Mouse (Mus musculus): Measurements from ENCODE around the gene Pard6a. TPM values are rescaled to one million over a fixed set of nuclear protein-coding genes. Genes with fewer than 3 reads are reported as not detected.

Gene Pard6a
- polyA plus RNA-seq, 1 experiment from 2014 or later = 15.0 TPM

DNA sequence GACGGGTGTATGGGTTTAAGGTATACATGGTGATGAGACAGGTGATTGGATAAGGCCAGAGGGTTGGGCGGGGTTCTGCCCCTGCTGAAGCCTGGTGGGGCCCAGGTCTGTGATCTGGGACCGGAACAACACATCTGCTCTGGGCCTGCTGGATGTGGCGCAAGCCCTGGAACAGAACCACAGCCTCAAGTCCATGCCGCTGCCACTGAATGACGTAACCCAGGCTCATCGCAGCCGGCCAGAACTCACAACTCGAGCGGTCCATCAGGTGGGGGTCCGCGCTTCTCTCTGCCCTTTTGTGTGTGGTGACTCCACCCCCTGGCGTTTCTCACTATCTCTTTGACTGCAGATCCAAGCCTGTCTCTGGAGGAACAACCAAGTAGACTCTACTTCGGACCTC is 10.0 kb upstream of the Pard6a start:
- no peak overlapping the region for H3K4me3 ChIP-seq (replicated peaks)
- H3K9me3 ChIP-seq = no peaks in the 10 kb centered on the region
- H3K27me3 ChIP-seq (replicated peaks) = peaks cover 3% of the 10 kb centered on the region; the same call in 1 of the 2 replicates
- no peak overlapping the region for H3K4me2 ChIP-seq
- H3K36me3 ChIP-seq = no peaks in the 10 kb centered on the region
- H3K27ac ChIP-seq = no peak overlapping the region
- ATAC-seq (ENCODE audit: insufficient read depth, low FRiP score, low read depth) = no peak
- H3K9ac ChIP-seq = no peak overlapping the region
- peaks cover 10% of the 10 kb centered on the region for H3K4me1 ChIP-seq
- WGBS = 71% methylated on average over 14 of the region's 14 CpGs

DNA sequence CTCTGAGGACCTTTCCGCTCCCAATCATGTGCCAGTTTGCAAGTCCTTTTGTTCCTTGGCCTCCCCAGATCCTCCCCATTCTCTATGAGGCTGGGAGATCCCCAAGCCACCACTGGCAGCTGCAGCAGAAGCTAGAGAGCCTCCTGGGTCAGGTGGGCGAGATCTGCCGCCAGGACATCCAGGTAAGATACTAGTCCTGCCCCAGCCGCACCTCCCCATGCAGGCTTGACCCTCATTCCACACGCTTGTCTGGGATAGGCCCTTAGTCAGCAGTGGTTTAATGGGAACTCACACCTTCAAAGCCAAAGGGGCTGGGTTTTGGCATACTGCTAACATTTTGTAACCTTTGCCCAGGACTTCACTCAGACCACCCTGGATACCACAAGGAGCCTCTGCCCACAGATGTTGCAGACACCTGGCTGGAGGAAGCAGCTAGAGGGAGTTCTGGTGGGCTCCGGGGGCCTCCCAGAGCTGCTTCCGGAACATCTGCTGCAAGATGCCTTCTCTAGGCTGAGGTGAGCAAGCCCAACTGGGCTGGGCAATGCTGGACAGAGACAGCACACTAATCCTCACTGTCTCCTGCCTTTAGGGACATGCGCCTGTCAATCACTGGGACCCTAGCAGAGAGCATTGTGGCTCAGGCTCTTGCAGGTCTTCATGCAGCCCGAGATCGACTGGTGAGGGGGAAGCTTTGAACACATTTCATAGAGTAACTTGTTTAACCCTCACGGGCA is 8.3 kb upstream of the Pard6a start:
- WGBS = 91% methylated on average over 11 of the region's 11 CpGs

DNA sequence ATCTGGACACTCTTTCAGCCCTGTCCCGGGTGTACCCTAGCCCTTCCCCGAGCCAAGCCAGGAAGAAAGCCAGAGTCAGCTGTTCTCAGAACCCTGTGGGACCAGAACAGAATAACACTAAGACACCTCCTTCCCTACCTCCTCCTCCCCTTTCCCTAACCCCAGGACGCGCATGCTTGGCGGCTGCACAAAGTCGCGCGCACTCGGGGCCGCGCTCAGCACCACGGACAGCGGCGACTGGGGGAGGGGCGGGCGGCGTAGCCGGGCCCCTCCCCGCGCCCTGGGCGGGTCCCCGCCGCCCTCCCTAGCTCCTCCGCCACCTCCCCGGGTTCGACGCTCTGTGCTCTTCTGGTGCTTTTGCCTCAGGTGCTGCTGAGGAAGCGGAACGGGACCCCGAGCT is 7.3 kb upstream of the Pard6a start:
- peaks cover 7% of the 10 kb centered on the region; the same call in 1 of the 2 replicates for H3K36me3 ChIP-seq
- no peak overlapping the region for H3K27ac ChIP-seq
- WGBS = 2% methylated on average over 26 of the region's 30 CpGs
- H3K4me3 ChIP-seq (replicated peaks) = peak overlapping the region; percentile 48
- H3K4me1 ChIP-seq = peaks cover 8% of the 10 kb centered on the region
- peaks cover 3% of the 10 kb centered on the region; the same call in 1 of the 2 replicates for H3K27me3 ChIP-seq (replicated peaks)
- peak overlapping the region; percentile 96 for H3K4me2 ChIP-seq
- 0 out of 2 replicates have a peak overlapping the region, but pooled peaks have one; percentile 29 for H3K9ac ChIP-seq
- H3K9me3 ChIP-seq = no peaks in the 10 kb centered on the region
- peak; percentile 28; the same call in 1 of the 2 replicates for ATAC-seq (ENCODE audit: insufficient read depth, low FRiP score, low read depth)

More for the DNA sequence above, 8.3 kb upstream of the Pard6a start:
- peaks cover 7% of the 10 kb centered on the region; the same call in 1 of the 2 replicates for H3K36me3 ChIP-seq
- no peak for ATAC-seq (ENCODE audit: insufficient read depth, low FRiP score, low read depth)
- peaks cover 3% of the 10 kb centered on the region; the same call in 1 of the 2 replicates for H3K27me3 ChIP-seq (replicated peaks)
- H3K9ac ChIP-seq = no peak overlapping the region
- H3K4me2 ChIP-seq = no peak overlapping the region
- no peak overlapping the region for H3K4me3 ChIP-seq (replicated peaks)
- H3K27ac ChIP-seq = no peak overlapping the region
- no peaks in the 10 kb centered on the region for H3K9me3 ChIP-seq
- peaks cover 8% of the 10 kb centered on the region for H3K4me1 ChIP-seq

DNA sequence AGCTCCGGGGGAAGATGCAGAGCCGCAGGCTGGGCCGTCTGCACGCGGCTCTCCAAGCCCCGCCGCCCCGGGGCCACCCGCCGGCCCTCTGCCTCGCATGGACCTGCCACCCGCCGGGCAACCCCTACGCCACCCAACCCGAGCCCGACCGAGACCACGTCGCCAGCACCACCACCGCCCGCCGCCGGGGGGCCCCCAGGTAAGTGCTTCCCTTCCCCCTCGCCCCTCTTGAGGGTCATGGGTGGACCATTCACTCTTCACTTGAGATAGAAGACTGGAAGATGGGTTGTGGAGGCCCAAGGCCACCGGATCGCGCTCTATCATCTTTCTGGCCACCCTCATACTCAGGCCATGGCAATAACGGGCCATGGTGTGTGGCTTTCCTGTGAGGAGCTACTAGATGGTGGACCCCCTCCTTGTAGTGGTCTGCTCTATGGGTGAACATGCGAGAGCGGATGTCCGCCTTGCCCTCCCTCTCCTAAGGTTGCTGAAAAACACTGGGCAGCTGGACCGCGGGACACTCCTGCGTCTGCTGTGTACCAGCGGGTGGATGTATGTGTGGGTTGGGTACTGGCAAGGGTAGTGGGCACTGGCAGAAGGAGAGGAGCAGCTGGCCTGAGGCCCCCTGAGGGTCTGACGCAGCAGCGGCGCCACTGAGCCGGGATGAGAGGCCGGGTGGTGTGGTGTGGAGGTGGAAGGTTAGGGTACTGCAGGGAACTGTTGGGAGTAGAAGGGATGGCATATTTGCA is 6.7 kb upstream of the Pard6a start:
- WGBS = 15% methylated on average over 36 of the region's 40 CpGs
- Histone ChIP-seq H3K27ac (no peak overlapping the region), H3K4me1 (peaks cover 8% of the 10 kb centered on the region), H3K9me3 (no peaks in the 10 kb centered on the region), H3K4me3 (replicated peaks) (peak overlapping the region; percentile 48), H3K27me3 (replicated peaks) (peaks cover 3% of the 10 kb centered on the region; the same call in 1 of the 2 replicates), H3K36me3 (peaks cover 7% of the 10 kb centered on the region; the same call in 1 of the 2 replicates), H3K9ac (peak overlapping the region; percentile 29; the same call in 1 of the 2 replicates), H3K4me2 (peak overlapping the region; percentile 96)
- ATAC-seq (ENCODE audit: insufficient read depth, low FRiP score, low read depth) = peak; percentile 18; the same call in 1 of the 2 replicates

DNA sequence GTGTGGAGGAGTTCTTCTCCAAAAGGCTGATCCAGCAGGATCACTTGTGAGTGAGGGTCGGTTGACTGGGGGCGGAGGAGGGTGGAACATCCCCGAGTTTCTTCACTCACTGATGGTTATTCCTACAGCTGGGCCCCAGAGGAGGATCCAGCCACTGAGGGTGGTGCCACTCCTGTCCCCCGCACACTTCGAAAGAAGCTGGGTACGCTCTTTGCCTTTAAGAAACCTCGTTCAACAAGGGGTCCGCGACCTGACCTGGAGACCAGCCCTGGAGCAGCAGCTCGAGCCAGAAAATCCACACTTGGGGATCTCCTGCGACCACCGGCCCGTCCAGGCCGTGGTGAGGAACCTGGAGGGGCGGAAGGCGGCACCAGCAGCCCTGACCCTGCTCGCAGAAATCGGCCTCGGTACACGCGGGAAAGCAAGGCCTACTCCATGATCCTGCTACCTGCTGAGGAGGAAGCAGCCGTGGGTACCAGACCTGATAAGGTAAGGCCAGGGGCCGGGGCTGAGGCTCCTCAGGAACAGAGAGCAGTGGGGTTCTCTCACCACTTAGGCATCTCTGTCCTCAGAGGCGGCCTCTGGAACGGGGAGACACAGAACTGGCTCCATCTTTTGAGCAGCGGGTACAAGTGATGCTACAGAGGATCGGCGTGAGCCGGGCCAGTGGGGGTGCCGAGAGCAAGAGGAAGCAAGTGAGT is 5.7 kb upstream of the Pard6a start:
- no peak overlapping the region for H3K4me3 ChIP-seq (replicated peaks)
- peaks cover 7% of the 10 kb centered on the region; the same call in 1 of the 2 replicates for H3K36me3 ChIP-seq
- 75% methylated on average over 30 of the region's 30 CpGs for WGBS
- no peaks in the 10 kb centered on the region for H3K9me3 ChIP-seq
- no peak overlapping the region for H3K9ac ChIP-seq
- ATAC-seq (ENCODE audit: insufficient read depth, low FRiP score, low read depth) = no peak
- H3K4me1 ChIP-seq = peaks cover 16% of the 10 kb centered on the region
- H3K4me2 ChIP-seq = no peak overlapping the region
- H3K27me3 ChIP-seq (replicated peaks) = peaks cover 3% of the 10 kb centered on the region; the same call in 1 of the 2 replicates
- no peak overlapping the region for H3K27ac ChIP-seq

DNA sequence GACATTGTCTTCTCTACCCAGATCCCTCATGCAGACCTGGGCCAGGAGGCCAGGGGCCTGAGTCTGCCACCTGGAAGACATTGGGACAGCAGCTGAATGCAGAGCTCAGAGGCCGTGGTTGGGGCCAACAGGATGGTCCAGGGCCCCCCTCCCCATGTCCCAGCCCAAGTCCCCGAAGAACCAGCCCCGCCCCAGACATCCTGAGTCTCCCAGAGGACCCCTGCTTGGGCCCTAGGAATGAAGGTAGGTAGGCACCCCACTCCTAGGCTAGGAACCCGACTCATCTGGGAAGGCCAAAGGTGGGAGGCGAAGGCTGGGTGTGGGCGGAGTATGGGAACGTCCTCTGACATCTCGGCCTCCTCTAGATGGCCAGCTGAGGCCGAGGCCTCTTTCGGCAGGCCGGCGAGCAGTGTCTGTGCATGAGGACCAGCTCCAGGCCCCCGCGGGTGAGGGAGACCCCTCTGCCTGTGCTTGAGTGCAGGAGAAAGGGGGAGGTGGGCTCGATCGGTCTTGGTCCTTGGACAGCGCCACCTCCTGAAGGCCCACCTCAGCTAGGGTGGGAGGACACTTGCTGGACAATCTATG is 3.7 kb upstream of the Pard6a start:
- Histone ChIP-seq H3K27me3 (replicated peaks) (peaks cover 3% of the 10 kb centered on the region; the same call in 1 of the 2 replicates), H3K27ac (no peak overlapping the region), H3K36me3 (peaks cover 7% of the 10 kb centered on the region; the same call in 1 of the 2 replicates), H3K4me3 (replicated peaks) (no peak overlapping the region), H3K9me3 (no peaks in the 10 kb centered on the region), H3K9ac (no peak overlapping the region), H3K4me1 (peaks cover 25% of the 10 kb centered on the region), H3K4me2 (no peak overlapping the region)
- ATAC-seq (ENCODE audit: insufficient read depth, low FRiP score, low read depth) = no peak
- 87% methylated on average over 17 of the region's 17 CpGs for WGBS

DNA sequence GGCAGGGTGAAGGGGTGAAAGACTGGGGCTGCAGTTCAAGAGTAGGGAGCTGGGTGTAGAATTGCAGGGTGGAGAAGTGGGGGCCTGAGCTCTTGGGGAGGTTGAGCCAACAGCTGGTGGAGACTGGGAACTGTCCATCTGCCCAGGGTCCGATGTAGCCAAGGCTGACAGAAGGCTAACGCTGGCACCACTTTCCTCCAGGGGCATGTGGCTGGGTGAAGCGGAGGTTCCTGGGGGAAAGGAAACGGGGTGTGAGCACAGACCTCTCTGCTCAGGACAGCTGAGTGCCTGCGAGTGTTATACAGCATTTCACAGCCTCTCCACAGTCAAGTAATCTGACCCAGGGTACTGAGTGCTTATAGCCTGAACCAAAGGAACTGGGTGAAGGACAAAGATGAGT is 2.2 kb upstream of the Pard6a start:
- 87% methylated on average over 5 of the region's 5 CpGs for WGBS
- ATAC-seq (ENCODE audit: insufficient read depth, low FRiP score, low read depth) = no peak
- no peak overlapping the region for H3K27ac ChIP-seq

DNA sequence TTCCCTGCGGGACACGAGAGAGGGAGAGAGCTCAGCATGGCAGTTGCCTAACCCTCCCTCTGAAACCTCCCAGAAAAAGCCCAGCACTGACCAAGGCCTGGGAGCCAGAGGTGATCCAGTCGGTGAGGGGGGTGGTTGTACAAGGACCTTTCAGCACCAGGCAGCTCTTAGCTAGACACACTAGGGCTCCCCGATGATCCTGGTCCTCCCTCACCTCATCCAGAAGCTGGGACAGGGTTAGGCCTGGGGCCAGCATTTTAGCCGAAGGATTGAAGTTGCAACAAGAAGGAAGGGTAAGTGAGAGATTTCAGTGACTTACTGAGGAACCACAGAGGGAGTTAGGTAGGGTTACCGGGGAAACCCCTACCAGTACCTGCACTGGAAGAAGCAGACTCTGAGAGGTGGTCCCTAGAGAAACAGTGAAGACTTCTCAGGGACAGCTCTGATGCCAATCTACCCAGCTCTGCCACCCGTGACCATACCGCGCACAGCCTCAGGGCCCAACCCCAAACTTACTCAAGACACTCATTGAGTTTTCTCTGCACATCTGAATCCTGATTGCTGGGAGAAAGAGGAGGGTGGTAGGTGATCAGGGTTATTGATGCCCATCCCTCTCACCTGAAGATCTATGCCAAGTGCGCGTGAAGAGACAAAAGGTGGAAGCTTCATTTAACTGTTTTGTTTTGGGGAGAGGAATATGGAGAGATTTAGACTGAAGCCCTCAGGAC is 1.3 kb upstream of the Pard6a start:
- H3K9ac ChIP-seq = peak overlapping the region; percentile 65; the same call in 1 of the 2 replicates
- ATAC-seq (ENCODE audit: insufficient read depth, low FRiP score, low read depth) = no peak
- no peaks in the 10 kb centered on the region for H3K27me3 ChIP-seq (replicated peaks)
- WGBS = 89% methylated on average over 11 of the region's 11 CpGs
- H3K4me2 ChIP-seq = peak overlapping the region; percentile 93
- H3K4me3 ChIP-seq (replicated peaks) = peak overlapping the region; percentile 80
- H3K4me1 ChIP-seq = peaks cover 18% of the 10 kb centered on the region
- peaks cover 17% of the 10 kb centered on the region; the same call in 1 of the 2 replicates for H3K36me3 ChIP-seq
- H3K9me3 ChIP-seq = no peaks in the 10 kb centered on the region
- H3K27ac ChIP-seq = no peak overlapping the region

More for the DNA sequence above, 2.2 kb upstream of the Pard6a start:
- Histone ChIP-seq H3K9me3 (no peaks in the 10 kb centered on the region), H3K27me3 (replicated peaks) (peaks cover 3% of the 10 kb centered on the region; the same call in 1 of the 2 replicates), H3K9ac (no peak overlapping the region), H3K4me1 (peaks cover 25% of the 10 kb centered on the region), H3K4me2 (no peak overlapping the region), H3K36me3 (peaks cover 17% of the 10 kb centered on the region; the same call in 1 of the 2 replicates), H3K4me3 (replicated peaks) (no peak overlapping the region)

DNA sequence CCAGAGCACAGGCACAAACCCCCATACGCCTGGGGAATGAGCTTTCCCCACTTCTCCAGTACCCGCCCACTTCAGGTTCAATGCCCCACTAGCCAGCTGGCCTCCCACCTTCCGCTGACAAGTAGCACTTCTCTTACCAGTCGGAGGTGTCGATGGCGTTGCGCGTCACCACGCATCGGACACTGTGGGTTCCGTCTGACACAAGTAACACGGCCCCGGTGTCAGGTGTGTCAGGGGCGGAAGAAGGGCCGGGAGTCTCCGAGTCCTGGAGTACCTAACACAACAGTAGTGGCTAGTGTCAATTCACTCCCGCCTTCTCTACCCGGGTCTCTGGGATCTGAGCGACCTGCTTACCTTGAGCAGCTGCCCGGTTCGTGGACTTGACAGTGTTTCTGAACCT is 382 bp upstream of the Pard6a start:
- Histone ChIP-seq H3K9me3 (no peaks in the 10 kb centered on the region), H3K27ac (peak overlapping the region; percentile 96), H3K4me2 (peak overlapping the region; percentile 93), H3K9ac (peak overlapping the region; percentile 65), H3K27me3 (replicated peaks) (no peaks in the 10 kb centered on the region), H3K4me3 (replicated peaks) (peak overlapping the region; percentile 80), H3K4me1 (peaks cover 18% of the 10 kb centered on the region), H3K36me3 (peaks cover 17% of the 10 kb centered on the region; the same call in 1 of the 2 replicates)
- 0% methylated on average over 21 of the region's 21 CpGs for WGBS
- ATAC-seq (ENCODE audit: insufficient read depth, low FRiP score, low read depth) = peak; percentile 57

DNA sequence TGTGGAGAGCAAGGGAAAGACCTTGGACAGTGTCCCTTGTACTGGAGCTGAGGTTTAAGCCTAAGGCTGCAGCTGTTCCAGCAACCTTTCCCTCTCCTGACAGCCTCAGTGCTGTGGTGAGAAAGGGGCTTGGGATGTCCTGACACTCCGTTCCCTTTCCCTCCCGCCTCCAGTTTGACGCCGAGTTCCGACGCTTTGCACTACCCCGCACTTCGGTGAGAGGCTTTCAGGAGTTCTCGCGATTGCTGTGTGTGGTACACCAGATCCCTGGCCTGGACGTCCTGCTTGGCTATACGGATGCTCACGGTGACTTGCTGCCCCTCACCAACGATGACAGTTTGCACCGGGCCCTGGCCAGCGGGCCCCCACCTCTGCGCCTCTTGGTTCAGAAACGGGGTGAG is 1.1 kb downstream of the Pard6a start:
- ATAC-seq (ENCODE audit: insufficient read depth, low FRiP score, low read depth) = no peak
- Histone ChIP-seq H3K4me2 (peak overlapping the region; percentile 93), H3K27ac (peak overlapping the region; percentile 96; the same call in 1 of the 2 replicates), H3K36me3 (peaks cover 14% of the 10 kb centered on the region; the same call in 1 of the 2 replicates), H3K27me3 (replicated peaks) (no peaks in the 10 kb centered on the region), H3K4me1 (peaks cover 20% of the 10 kb centered on the region), H3K9ac (peak overlapping the region; percentile 5), H3K9me3 (no peaks in the 10 kb centered on the region), H3K4me3 (replicated peaks) (peak overlapping the region; percentile 80)
- WGBS = 39% methylated on average over 18 of the region's 18 CpGs

All from stomach, embryonic 15.5 days (tissue).